Mouse (Mus musculus): ENCODE data around the gene Ptp4a2.

GRCm38 (mm10) chr4:129853053-129853452, 42.0 kb downstream of the Ptp4a2 start:
- no peak for TF ChIP-seq POLR2A (IDR thresholded peaks at IDR 0.05; ENCODE audit: insufficient read depth, low read length)
- no peak for TF ChIP-seq EP300 (IDR thresholded peaks at IDR 0.05; ENCODE audit: insufficient read depth, low read depth, low read length)
- TF ChIP-seq CTCF (IDR thresholded peaks at IDR 0.05; ENCODE audit: low read depth, low read length) = no peak

All from ES-Bruce4 (cell line).